Comparison of ENCODE assay signal across 14 mouse cellular contexts in genomic region chr19:61048646-61049045, GRCm38 (mm10).
A peak's percentile ranks its signal among the peaks of the same experiment; 100 is the strongest.
DNase-seq lines count a peak whose midpoint lies in the region; ATAC-seq and TF ChIP-seq lines count a peak whose summit lies in the region.
"Had no signal": no experiment of that assay in that cellular context is flagged by ENCODE, and none has a peak within 500 bp of the region (broad histone marks: within the 10 kb centered on the region; RNA-seq: fewer than 3 reads in every experiment).

No protein-coding gene starts in this region.

- TF ChIP-seq CTCF in liver, adult 2 months (IDR thresholded peaks at IDR 0.05; ENCODE audit: low read depth, low read length) = no peak

- no peaks in the 10 kb centered on the region for H3K27me3 ChIP-seq in embryonic facial prominence, embryonic 14.5 days (replicated peaks; ENCODE audit: control insufficient read depth, insufficient read depth, low read length)
- H3K27me3 ChIP-seq in embryonic facial prominence, embryonic 10.5 days (replicated peaks; ENCODE audit: low read depth, poor library complexity, severe bottlenecking) = no peaks in the 10 kb centered on the region
- no peaks in the 10 kb centered on the region for H3K27me3 ChIP-seq in liver, adult 2 months (ENCODE audit: control insufficient read depth, insufficient read depth, low read length)
- no peaks in the 10 kb centered on the region for H3K27me3 ChIP-seq in liver, embryonic 12.5 days (replicated peaks)
- H3K27me3 ChIP-seq: embryonic facial prominence, embryonic 12.5 days; neural tube, embryonic 15.5 days had no signal

- no peak overlapping the region for H3K4me3 ChIP-seq in embryonic facial prominence, embryonic 14.5 days (ENCODE audit: low read depth, low read length)
- no peak overlapping the region for H3K4me3 ChIP-seq in embryonic facial prominence, embryonic 10.5 days
- H3K4me3 ChIP-seq in liver, adult 2 months (ENCODE audit: insufficient read depth, low read depth, low read length) = no peak overlapping the region
- no peak overlapping the region for H3K4me3 ChIP-seq in liver, embryonic 12.5 days
- H3K4me3 ChIP-seq: embryonic facial prominence, embryonic 12.5 days; heart, embryonic 10.5 days; neural tube, embryonic 15.5 days had no signal

- no peaks in the 10 kb centered on the region for H3K36me3 ChIP-seq in embryonic facial prominence, embryonic 14.5 days (ENCODE audit: control insufficient read depth, insufficient read depth, low read length)
- H3K36me3 ChIP-seq in embryonic facial prominence, embryonic 10.5 days (replicated peaks) = no peaks in the 10 kb centered on the region
- no peaks in the 10 kb centered on the region for H3K36me3 ChIP-seq in liver, adult 2 months (ENCODE audit: control insufficient read depth, insufficient read depth, low read length)
- no peaks in the 10 kb centered on the region for H3K36me3 ChIP-seq in liver, embryonic 12.5 days
- H3K36me3 ChIP-seq: embryonic facial prominence, embryonic 12.5 days; neural tube, embryonic 15.5 days had no signal

- ATAC-seq in embryonic facial prominence, embryonic 14.5 days (ENCODE audit: low read depth) = no peak
- ATAC-seq in liver, embryonic 12.5 days = no peak

- no peaks in the 10 kb centered on the region; the same call in 1 of the 2 replicates for H3K9me3 ChIP-seq in embryonic facial prominence, embryonic 14.5 days (ENCODE audit: control insufficient read depth, low read length)
- no peaks in the 10 kb centered on the region for H3K9me3 ChIP-seq in embryonic facial prominence, embryonic 10.5 days
- no peaks in the 10 kb centered on the region for H3K9me3 ChIP-seq in liver, embryonic 12.5 days (replicated peaks)
- H3K9me3 ChIP-seq: embryonic facial prominence, embryonic 12.5 days; heart, embryonic 10.5 days; neural tube, embryonic 15.5 days had no signal

- TF ChIP-seq POLR2A in liver, adult 2 months (IDR thresholded peaks at IDR 0.05; ENCODE audit: extremely low read depth, insufficient read depth, low read length) = no peak

- H3K79me2 ChIP-seq in liver, adult 2 months (ENCODE audit: control insufficient read depth, insufficient read depth, low read length) = no peaks in the 10 kb centered on the region

- WGBS in embryonic facial prominence, embryonic 14.5 days = 70% methylated on average over 2 of the region's 2 CpGs
- 85% methylated on average over 2 of the region's 2 CpGs for WGBS in embryonic facial prominence, embryonic 10.5 days
- 54% methylated on average over 2 of the region's 2 CpGs for WGBS in liver, adult 2 months
- 69% methylated on average over 2 of the region's 2 CpGs for WGBS in liver, embryonic 12.5 days (ENCODE audit: insufficient replicate concordance)

- peak; percentile 41 for DNase-seq in embryonic facial prominence, embryonic 14.5 days (ENCODE audit: low spot score)
- DNase-seq in embryonic facial prominence, embryonic 10.5 days (ENCODE audit: low spot score) = no peak
- peak; percentile 71 for DNase-seq in liver, adult 2 months (ENCODE audit: extremely low read depth, low read depth, low spot score)
- peak; percentile 46 to 53 for DNase-seq in cerebellum, adult 18-20 months
- peak; percentile 51 for DNase-seq in fibroblast of lung, adult 2 months (ENCODE audit: low read depth)
- DNase-seq in yolk sac, embryonic 10.5 days (ENCODE audit: low spot score) = no peak
- DNase-seq in lung, postnatal 10 days = no peak
- DNase-seq: right cerebral cortex, postnatal 25 days; thymus, postnatal 36 days had no signal

- H3K27ac ChIP-seq in embryonic facial prominence, embryonic 14.5 days (replicated peaks; ENCODE audit: low read depth, low read length) = no peak overlapping the region
- H3K27ac ChIP-seq in embryonic facial prominence, embryonic 10.5 days (replicated peaks) = no peak overlapping the region
- H3K27ac ChIP-seq in liver, adult 2 months (replicated peaks; ENCODE audit: insufficient read depth, low read depth, low read length) = no peak overlapping the region
- no peak overlapping the region for H3K27ac ChIP-seq in liver, embryonic 12.5 days
- H3K27ac ChIP-seq: embryonic facial prominence, embryonic 12.5 days; heart, embryonic 10.5 days; neural tube, embryonic 15.5 days had no signal

- H3K9ac ChIP-seq in embryonic facial prominence, embryonic 14.5 days (ENCODE audit: low read depth, low read length) = no peak overlapping the region
- no peak overlapping the region for H3K9ac ChIP-seq in liver, adult 2 months (ENCODE audit: low read depth, low read length)
- no peak overlapping the region for H3K9ac ChIP-seq in liver, embryonic 12.5 days
- H3K9ac ChIP-seq: embryonic facial prominence, embryonic 12.5 days; neural tube, embryonic 15.5 days had no signal

- no peak overlapping the region for H3K4me2 ChIP-seq in embryonic facial prominence, embryonic 14.5 days (ENCODE audit: low read depth, low read length)
- no peak overlapping the region for H3K4me2 ChIP-seq in liver, embryonic 12.5 days
- H3K4me2 ChIP-seq: embryonic facial prominence, embryonic 12.5 days; liver, embryonic 11.5 days; neural tube, embryonic 15.5 days had no signal

- H3K4me1 ChIP-seq in embryonic facial prominence, embryonic 14.5 days (ENCODE audit: control insufficient read depth, insufficient read depth, low read length) = no peaks in the 10 kb centered on the region
- no peaks in the 10 kb centered on the region for H3K4me1 ChIP-seq in embryonic facial prominence, embryonic 10.5 days
- H3K4me1 ChIP-seq in liver, adult 2 months (ENCODE audit: control insufficient read depth, insufficient read depth, low read length) = peaks cover 11% of the 10 kb centered on the region
- no peaks in the 10 kb centered on the region for H3K4me1 ChIP-seq in liver, embryonic 12.5 days
- H3K4me1 ChIP-seq: embryonic facial prominence, embryonic 12.5 days; heart, embryonic 10.5 days; neural tube, embryonic 15.5 days had no signal

Comparison
In these comparisons a context has a peak if more than half of its experiments do, and no peak if none do; other contexts are left out.
1. DNase-seq: peak in embryonic facial prominence, embryonic 14.5 days (single experiment), liver, adult 2 months (single experiment), cerebellum, adult 18-20 months (2 of 2) and fibroblast of lung, adult 2 months (single experiment); none in embryonic facial prominence, embryonic 10.5 days (single experiment), yolk sac, embryonic 10.5 days (single experiment) and lung, postnatal 10 days (single experiment).